Mouse (Mus musculus) right cerebral cortex, adult 18-20 months (tissue): ENCODE results near the gene Ctrl.

Experiments
- DNase-seq: peaks from one replicate; pipeline ENCODE4 v3.0.0; 2022; ENCODE audit warnings: mixed read lengths

The Ctrl gene

DNA sequence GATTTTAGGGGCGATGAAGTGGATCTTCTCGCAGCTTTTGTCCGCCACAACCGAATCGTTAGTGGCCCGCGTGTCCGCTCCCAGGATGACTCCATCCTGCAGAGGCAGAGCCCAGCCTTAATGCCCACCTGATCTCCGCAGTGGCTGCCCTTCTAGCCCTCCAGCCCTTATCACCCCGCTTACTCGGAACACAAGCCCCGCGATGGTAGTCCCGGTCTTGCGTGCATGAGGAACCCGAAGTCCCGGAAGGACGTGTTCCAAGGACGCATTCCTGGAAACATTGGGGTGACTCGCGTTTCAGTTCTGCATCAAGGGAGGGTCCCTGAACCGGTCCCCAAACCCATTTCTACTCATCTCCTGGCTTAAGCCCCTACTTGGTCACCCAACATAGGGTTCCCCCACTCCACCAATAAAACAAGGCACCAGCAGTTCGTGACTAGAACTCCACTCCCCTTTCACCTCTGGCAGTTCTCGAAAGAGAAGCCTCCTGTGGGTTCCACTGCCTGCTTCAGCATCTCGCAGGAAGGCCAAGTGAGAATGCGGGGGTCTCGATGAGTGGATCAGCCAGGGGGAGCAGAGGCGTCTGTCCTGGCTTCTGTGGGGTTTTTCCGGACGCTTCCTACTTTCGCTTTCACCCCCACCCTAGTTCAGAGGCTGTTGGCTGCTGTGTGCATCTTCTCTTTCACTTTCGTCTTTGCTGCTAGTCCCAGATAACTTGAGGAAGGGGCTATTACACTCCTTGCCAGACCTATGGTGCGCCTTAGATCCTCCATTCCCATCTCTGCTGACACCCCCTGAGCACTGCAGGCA, 4.0 kb upstream of the Ctrl start:
- DNase-seq, result peak; percentile 39

DNA sequence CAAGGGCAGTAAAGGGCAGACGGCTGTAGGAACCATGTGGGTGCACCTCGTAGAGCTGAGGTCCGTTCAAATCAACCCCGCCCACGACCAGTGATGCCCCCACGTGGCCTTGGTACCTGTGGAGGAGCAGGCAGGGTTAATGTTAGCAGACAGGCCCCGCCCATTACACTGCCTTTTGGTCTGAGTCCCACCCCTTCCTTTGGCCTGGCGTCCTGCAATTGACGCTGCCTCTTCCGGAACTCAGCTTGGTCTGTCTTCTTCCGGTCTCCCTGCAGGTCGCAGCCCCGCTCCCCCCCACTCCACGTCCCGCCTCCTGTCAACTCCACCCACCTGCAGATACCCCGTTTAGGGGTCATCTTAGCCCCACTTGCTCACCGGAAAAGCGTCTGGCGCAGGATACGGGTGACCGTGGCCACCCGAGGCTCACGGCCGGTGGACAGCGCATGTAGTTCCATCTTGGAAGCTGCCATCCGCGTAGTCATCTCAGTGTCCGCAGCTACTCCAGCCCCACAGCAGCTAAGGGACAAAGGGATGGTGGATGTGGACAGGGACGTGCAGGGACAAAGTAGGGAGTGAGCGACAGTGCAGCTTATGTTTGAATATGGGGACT, 3.3 kb upstream of the Ctrl start:
- peak; percentile 91 for DNase-seq

DNA sequence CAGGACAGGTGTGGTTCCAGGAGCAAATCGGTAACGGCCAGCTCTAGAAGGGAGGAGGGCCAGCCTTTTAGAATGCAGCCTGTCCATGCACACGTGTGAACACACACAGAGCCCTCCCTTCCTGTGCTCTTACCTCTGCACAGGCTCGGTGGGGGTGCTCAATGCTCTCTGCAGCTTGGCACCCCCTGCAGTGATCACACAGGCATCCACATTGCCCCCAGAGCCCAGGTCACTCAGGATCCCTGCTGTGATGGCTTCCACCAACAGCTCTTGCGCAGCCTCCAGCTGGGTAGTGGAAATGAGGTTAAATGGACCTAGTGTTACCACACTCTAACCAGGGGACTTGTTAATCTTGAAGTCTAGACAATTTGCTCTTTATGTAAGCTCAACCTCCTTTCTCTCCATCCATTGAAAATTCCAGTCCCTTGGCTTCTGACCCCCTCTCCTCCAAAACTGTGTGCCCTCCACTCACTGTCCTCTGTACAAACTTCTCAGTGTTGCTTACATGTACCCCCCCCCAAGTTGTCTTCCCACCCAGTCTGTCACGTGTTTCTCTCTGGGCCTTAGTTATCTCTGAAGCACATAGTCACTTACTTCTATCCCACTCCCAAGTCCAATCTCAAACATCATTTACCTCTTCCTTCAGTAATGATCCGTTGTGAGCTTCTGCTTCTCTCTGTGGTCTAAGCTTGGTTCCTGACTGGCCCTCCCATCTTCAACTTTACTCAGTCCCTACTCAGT, 2.4 kb upstream of the Ctrl start:
- no peak for DNase-seq

DNA sequence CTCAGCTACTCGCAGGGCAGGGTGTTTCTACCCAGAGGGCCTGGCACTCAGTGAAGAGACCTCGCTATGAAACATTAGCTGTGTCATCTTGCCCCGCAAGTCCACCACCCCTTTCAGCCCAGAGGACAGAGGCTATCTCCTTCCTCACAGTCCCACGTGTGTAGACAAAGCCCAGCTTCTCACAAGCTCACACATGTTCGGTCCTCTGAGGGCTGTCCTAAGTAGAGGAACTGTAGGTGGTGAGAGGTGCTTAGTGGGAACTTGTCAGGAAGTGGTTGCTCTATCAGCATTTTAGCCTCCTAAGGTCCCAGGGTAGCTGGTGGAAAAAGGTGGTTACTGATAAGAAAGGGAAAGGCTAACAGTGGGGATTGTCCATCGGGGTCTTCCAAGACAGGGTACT, 1.4 kb upstream of the Ctrl start:
- DNase-seq, result no peak

DNA sequence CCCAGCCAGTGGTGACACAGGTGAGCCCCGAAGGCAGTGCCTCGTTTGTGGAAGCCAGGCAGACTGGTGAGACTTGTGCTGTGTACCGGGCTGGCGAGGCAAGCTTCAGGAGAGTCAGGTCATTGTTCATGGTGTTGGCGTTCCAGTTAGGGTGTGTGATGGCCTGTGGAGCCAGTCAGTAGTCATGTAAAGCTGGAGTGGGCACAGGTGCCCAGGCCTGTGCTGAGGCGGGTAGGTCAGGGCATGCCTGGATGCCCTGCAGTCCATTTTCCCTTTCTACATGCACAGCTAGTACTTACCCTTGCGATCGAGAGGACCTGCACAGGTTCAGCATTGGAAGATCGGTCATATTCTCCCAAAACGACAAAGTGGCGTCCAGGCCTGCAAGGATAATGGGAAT, 1.1 kb downstream of the Ctrl start:
- no peak for DNase-seq

DNA sequence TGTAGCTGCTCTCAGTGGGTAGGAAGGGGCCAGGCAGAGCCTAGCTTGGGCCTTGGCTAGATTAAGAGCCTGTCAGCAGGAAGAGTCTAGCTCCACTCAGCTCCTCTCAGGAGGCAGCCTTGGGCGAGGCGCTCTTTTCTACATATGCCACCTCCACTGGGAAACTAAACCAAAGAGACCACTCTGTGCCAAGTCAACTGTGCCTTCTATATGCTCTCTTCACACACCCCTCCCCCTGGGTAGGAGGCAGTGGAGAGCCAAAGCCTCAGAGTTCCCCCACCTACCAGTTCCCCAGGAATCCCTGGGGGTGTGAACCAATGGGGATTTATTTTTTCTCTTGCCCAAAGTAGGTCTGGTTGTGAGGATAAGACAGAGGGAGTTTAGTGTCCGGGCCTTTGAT, 2.4 kb downstream of the Ctrl start:
- peak; percentile 70 for DNase-seq

DNA sequence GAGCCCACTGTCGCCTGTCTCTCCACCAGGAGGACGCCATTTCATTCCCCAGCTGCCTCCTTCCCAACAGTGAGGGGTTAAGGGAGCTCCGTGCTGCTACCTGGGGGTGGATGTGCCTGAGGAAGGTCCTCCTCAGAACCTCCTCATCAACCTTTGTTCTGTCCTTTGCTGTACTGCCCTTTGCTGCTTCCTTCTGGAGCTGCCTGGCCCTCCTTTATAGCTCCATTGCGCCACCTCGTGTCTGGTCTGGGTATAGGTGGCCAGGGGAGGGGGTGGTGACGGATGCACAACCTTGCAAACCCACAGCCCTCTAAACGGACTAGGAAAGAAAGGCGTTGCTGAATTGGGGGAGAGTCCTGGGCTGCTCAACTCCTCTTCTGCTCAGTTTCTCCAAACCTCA, 3.1 kb downstream of the Ctrl start:
- DNase-seq, result peak; percentile 73

DNA sequence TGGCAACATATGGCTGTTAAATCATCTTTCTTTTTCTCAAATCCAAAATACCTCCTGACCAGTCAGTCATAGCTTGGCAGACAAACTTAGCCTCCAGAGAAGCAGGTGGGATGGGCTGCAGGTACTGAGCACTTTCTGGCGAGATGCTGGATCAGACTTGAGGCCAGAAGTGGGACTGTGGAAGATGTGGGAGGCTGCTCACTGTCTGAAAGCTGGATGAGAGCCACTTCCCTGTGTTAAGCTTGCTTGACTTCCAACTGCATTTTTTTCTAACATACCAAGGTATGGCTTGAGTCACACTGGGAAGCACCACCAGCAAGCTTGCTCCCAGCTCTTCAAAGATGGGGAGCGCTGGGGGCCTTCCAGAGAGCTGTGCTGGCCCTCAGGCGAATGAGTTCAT, 8.5 kb downstream of the Ctrl start:
- peak; percentile 66 for DNase-seq

DNA sequence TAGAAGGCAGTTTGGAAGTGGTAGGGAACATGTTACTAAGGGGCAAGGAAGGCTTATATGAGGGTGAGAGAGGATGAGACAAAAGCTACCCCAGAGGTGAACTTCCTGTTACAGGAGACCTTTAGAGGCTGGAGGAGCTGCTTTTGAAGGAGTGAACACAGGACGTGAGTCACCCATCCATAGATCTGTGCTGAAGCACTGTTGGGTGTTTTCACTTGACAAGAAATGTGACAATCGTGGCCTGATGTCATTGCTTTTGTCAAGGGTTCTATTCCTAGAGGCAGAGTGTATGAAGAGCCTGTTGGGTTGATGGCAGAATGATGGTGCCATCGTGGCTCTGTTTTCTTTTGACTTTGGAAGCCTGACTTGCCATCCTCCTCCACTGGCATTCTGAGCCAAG, 14.3 kb downstream of the Ctrl start:
- no peak for DNase-seq

DNA sequence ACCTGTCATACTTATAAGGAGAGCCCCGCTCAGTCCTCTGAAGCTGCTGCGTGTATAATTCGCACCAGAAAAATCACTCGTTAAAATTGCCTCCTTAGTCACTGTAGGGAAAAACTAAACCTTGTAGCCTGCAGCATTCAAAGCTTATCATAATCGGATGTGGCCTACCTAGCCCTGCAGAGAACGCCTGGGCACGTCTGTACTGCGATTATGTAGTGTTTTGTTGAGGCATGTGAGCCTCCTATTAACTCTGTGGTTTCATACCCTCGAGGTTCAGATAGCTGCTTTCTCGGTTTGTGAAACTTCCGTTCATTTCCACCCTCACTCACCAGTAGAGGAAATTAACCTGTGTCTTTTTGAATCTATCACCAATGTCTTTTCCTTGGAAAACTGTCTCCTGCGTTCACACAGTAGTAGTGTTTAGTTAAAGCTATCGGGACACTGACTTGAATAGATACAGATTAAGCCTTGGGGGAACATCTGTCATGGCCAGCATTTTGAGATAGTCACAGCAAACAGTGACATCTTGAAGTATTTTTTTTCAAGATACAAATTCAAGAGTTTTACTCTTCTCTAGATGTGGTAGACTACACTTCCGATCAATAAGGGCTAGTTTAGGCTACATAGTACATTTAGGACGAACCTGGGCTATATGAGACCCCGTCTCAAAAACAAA, 32.6 kb downstream of the Ctrl start:
- DNase-seq, result no peak

DNA sequence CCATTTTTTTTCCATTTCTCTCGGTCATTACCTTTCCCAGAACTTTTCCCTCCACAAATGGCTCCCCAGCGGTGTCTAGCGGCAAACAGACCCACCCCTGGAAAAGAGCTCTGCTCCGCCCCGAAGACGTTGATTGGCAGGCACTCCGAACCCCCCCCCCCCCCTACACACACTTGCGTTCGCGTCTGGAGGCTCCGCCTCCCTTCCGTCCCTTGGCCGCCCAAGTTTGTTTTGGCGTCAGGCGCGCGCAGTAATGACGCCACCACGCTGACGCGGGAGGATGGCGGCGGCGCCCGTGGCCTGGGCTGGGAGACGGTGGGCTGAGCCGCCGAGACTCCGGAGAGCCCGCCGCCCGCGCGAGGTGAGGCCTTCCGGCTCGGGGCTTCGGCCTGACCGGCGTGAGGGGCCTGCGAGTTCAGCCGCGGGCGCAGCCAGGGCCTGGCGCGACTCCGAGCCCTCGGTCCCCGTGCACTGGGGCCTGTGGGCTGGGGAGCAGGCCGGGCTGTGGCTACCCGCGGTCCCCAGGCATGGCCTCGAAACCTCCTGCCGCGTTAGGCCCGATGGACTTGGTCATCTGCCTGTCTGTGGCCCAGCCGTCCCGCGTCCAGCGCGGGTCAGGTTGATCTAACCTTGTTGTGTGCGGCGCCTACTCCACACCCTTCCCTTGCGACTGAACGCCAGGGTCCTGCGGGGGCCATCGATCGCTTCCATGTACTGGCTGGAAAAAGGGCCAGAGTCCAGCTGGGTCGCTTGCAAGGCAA, 33.3 kb downstream of the Ctrl start, which contains the start of gene Pskh1:
TSS of gene Pskh1 (plus strand) at position 262 of the 761 bp plus-strand sequence.
- DNase-seq, result peak; percentile 94

DNA sequence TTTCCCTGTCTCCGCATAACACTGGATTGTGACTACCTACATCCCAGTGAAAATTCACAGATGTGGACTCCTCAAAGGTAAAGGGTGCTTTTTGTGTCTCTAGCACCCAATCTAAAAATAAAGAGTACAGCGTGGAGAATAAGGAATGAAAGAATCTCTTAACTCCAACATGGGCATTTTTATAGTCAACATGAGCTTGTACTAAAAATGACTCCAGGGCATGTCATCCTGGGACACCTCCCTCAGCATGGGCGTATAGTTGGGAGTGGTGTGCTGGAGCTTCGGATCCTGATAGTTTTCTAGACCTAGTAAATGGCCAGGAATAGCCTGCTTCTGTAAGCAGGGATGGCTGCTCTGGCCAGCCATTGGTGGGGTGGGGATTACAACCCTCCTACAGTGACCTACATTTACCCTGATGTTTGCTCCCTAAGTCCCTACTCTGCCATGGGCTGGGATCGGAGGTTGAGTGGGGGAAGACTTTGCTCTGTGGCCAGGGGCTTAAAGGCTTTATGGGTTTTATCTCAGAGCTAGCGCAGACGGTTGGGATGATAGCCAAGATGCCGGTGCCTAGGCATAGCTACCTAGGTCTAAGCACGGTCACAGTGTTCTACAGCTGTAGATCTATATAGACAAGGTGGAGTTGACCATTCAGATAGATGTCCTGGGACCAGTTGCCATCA, 35.7 kb downstream of the Ctrl start:
- DNase-seq, result peak; percentile 15

DNA sequence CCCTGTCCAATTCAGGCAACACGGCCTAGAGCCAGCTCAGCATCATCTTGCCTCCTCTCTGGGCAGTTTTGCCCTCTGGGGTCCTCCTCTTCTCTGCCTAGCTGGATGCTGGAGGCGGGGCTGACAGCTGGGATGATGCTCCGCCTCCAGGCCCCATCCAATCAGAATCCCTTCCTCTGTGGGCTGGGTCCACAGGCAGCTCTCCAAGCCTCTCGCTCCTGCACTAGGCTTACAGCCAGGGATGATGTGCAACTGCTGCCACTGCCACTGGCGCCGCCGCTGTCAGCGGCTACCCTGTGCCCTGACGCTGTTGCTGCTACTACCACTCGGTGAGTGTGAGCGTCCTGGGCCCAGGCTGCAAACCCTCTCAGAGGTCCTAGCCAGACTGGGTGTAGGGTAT, 40.3 kb downstream of the Ctrl start, which contains the start of gene Nrn1l:
TSS of gene Nrn1l (plus strand) at position 229 of the 400 bp plus-strand sequence.
- peak; percentile 91 for DNase-seq

DNA sequence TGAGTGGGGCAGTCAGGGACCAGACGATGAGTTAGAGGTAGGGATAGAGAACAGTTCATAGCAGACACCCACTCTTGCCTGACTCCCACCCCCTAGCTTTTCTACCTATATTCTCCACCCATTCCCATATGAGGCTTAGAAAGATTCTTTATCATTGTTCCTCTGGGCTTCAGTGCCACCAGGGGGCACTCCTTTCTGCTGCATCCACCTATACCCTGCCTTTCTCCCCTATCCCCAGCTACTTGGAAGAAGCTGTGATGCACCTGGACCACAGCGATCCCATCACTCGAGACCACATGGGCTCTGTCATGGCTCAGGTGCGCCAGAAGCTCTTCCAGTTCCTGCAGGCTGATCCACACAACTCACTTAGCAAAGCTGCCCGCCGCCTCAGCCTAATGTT, 41.2 kb downstream of the Ctrl start:
- peak; percentile 53 for DNase-seq

DNA sequence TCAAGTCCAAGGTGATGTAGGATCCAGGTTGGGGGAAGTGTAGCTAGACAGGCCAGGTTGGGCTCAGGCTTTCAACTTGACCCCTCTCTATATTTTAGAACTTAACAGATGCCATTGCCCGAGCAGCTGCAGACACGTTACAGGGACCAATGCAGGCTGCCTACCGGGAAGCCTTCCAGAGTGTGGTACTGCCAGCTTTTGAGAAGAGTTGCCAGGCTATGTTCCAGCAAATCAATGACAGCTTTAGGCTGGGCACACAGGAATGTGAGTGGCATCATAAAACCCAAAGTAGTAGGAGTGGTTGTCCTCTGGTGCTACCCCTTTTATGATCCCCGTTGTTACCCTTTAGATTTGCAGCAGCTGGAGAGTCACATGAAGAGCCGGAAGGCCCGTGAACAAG, 42.8 kb downstream of the Ctrl start:
- DNase-seq, result peak; percentile 67

DNA sequence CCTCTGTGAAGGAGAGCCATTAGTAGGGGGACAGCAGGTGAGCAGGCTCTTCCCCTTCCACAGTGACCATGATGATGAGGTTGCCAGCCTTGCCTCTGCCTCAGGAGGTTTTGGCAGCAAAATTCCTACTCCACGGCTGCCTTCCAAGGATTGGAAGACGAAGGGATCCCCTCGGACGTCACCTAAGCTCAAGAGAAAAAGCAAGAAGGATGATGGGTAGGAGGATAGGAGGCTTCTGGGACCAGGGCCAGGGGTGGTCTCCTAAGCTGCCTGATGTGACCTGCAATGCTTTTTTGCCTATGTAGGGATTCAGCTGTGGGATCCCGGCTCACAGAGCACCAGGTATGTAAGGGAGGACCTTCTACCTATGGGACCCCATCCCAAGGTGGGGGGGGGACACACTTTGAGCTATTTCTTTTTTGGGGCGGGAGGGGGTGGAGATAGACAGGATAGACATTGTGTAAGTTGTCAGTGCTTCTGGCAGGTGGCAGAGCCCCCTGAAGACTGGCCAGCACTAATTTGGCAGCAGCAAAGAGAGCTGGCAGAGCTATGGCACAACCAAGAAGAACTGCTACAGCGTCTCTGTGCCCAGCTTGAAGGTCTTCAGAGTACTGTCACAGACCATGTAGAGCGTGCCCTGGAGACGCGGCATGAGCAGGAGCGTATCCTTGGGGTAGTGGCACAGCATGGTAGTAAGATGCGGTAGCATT, 43.8 kb downstream of the Ctrl start:
- DNase-seq, result no peak
